Mouse (Mus musculus): ENCODE results near the gene H2-Ke6. TPM values are rescaled to one million over a fixed set of nuclear protein-coding genes. Genes with fewer than 3 reads are reported as not detected.

H2-Ke6 gene
- total RNA-seq (2021), result 10 to 100 TPM; 39.3 to 43.2 TPM
- long read RNA-seq, experiment 1, transcript H2-Ke6-201 (9 exons, 965 nt), result major isoform, 11 of 26 reads
- long read RNA-seq, experiment 1, partial matches to known transcripts, result 9 of 26 reads
- long read RNA-seq, experiment 1, other reads (novel, unspliced or antisense), result 3 of 26 reads
- long read RNA-seq, experiment 2, transcript H2-Ke6-201 (9 exons, 965 nt), result major isoform, 10 of 16 reads
- long read RNA-seq, experiment 2, partial matches to known transcripts, result 1 of 16 reads
- long read RNA-seq, experiment 2, other reads (novel, unspliced or antisense), result 0 of 16 reads

DNA sequence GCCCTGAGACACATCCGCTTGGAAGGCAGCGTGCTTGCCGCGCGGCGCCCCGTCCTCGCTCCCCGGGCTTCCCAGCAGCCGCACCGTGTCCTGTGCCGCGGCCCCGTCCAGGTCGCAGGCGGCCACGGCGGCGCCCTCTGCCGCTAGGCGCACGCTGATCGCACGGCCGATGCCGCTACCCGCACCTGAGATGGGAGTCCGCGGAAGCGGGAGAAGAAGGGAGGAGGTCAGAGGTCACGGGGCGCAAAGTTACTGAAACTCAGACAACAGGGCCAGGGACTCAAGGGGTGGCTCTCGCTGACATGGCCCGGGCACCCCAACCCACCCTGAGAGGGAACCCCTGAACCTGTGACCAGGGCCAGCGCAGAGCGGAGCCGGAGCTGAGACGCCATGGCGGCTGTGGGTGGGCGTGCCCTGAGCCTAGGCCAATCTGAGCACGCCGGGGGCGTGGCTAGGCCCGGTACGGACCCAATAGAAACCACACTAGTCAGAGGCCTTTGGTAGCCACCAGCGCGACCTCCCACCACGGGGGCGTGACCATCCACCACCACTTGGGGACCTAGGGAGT lies at the start of gene H2-Ke6:
TSS of gene H2-Ke6 (minus strand) at position 405 of the 568 bp plus-strand sequence.
- peak; percentile 78 to 91 for DNase-seq (ENCODE audit: low spot score in 2 of 2)

- peak; percentile 57 to 70 for DNase-seq (ENCODE audit: low spot score in 2 of 2)
Observed at GRCm38 (mm10) chr17:34077549-34077948, 49.7 kb upstream of the H2-Ke6 start.

DNA sequence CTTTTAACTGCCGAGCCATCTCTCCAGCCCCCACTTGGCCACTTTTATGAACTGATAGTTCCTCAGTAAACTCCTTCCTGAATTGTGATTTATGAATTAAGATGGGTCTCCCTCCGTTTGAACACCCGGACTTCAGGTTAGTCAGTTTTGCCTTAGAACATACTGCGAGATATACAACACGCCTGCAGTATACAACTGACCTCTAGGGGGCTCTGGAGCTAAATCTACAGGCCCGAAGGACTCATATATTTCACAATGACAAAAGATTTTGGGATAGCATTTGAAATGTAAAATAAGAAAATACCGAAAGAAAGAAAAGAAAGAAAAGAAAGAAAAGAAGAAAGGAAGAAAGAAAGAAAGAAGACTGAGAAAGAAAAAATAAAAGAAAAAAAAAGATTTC lies 47.4 kb upstream of the H2-Ke6 start:
- peak; percentile 61 to 80 for DNase-seq (ENCODE audit: low spot score in 2 of 2)

GRCm38 (mm10) chr17:34072091-34072490 lies 44.2 kb upstream of the H2-Ke6 start:
- DNase-seq (ENCODE audit: low spot score in 2 of 2), result no peak

DNA sequence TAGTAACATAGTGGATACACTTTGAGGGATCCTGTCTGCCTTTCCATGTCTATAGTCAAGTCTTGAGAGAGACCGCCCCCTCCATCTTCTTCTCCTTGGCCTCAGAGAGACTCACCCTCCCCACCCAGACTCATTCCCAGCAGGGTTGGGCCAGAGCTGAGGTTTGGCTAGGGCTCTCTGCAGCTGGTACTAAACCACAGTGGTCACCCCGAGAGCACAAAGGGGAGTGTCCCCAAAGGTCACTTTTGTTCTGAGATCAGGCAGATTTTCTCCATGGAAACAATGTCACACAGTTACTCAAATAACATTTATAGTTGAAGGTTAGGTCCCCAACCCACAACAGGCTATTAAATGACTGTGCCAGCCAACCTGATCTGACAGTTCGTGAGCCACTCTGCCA lies 41.0 kb upstream of the H2-Ke6 start:
- no peak for DNase-seq (ENCODE audit: low spot score in 2 of 2)

DNA sequence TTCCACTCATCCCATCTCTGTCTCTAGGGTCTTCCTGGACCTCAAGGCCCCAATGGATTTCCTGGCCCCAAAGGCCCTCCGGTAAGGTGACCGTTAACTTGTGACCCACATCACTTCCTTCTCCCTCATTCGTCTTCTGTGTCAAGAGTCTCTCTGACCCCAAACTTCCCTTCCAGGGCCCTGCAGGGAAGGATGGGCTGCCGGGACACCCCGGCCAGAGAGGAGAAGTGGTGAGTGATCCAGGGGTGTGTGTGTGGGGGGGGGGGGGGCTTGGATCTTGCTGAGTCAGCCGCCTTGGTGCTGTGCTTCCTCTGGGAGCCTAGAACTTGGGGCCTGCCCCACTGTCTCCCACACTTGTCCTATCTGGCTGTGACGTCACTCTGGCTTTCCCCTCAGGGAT lies 29.4 kb upstream of the H2-Ke6 start:
- DNase-seq (ENCODE audit: low spot score in 2 of 2), result no peak

GRCm38 (mm10) chr17:34047404-34048050 lies 19.7 kb upstream of the H2-Ke6 start:
- no peak for DNase-seq (ENCODE audit: low spot score in 2 of 2)

- DNase-seq (ENCODE audit: low spot score in 2 of 2), result no peak
Observed at GRCm38 (mm10) chr17:34045941-34046340, 18.1 kb upstream of the H2-Ke6 start.

DNA sequence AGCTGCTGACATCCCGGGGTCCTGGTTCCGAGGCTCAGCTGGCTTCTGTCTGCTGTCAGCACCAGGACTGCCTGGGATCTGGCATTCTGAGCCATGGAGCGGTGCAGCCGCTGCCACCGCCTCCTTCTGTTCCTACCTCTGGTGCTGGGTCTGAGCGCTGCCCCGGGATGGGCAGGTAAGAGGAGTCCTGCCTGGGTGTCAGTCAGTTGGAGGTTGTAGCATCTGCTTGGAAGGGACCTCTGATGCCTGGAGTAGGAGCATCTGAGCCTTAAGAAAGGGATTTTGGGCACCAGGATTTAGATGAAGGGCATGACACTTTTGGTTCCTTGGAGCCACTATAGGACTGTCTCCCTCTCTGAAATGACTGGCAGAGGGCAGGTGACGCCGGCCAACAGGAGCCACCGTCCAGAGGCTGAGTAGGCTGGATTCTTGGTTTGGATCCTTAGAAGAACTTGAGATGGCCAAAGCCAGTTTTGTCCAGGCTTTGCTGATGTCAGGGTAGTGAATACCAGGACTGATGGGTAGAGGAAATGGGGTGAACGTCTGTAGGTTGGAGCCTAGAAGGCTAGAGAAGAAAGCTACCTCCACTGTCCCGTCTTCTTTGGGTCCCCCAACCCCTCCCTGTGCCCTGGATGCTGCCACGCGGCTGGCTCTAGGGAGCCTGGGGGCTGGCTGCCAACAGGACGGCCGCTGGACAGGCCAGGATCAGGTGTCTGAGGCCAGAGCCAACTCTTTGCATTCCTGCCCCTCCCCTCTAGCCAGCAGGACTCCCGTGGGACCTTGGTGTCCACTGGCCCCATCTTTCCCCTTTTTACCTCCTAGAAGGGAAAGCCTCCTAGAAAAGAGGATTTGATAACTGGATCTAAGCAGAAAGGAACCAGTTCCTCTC lies 11.9 kb upstream of the H2-Ke6 start:
- no peak for DNase-seq (ENCODE audit: low spot score in 2 of 2)

DNA sequence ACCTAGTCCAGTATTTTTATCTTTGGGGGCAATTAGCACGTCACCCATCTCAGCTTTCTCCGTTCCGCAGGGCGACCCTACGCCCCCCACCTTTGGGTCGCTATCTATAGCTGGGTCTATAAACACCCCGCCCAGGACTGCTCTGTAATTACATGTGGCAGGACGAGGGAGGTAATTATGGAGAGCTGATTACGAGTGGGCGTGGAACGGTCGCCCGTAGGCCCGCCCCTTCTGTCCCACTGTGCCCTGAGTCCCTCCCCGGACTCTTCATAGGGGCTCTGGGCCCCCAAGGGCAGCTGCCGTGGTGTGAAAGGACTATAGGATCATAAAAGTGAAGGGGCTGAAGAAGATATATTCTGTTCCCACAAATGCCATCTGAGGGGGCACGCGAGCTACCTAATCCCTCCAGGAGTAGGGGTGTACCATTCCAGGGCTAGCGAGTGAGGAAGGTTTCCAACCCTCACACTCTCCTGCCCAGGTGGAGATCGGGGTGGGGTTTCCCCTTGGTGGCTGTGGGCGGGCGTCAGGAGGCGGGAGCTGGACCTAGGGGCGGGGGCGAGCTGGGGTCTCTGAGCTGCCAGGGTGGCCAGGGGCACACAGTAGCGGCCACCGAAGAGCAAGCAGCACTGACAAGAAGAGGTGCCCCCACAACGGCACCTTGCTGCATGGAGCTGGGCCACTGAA lies 11.2 kb upstream of the H2-Ke6 start, which contains the start of gene Col11a2:
TSS of gene Col11a2 (plus strand) at position 560 of the 684 bp plus-strand sequence.
- DNase-seq (ENCODE audit: low spot score in 2 of 2), result no peak

DNA sequence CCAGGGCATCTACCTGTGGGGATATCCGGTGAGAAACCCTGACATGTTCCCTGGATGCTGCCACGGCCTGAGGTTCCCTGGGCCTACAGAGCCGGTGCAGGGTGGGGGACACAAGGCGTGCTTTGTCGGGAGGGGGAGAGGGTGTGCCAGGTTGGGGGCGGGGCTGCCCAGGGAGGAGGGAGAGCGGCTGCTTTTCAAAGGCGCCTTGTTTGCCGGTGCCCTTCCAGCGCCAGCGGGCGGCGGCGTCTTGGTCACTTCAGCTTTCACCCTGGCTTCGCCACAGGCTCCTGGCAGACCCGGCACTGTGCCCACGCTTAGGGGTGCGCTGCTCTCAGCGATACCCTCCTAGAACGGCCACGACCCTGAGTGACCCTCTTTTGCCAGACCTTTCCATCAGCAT lies 10.6 kb upstream of the H2-Ke6 start:
- peak; percentile 55 to 60 for DNase-seq (ENCODE audit: low spot score in 2 of 2)

- DNase-seq (ENCODE audit: low spot score in 2 of 2), result no peak
Observed at GRCm38 (mm10) chr17:34037241-34037640, 9.4 kb upstream of the H2-Ke6 start.

GRCm38 (mm10) chr17:34036647-34037046 lies 8.8 kb upstream of the H2-Ke6 start:
- no peak for DNase-seq (ENCODE audit: low spot score in 2 of 2)

GRCm38 (mm10) chr17:34035517-34035916 lies 7.7 kb upstream of the H2-Ke6 start:
- no peak for DNase-seq (ENCODE audit: low spot score in 2 of 2)

GRCm38 (mm10) chr17:34034064-34034463 lies 6.2 kb upstream of the H2-Ke6 start:
- DNase-seq (ENCODE audit: low spot score in 2 of 2), result peak; percentile 57 to 74

GRCm38 (mm10) chr17:34033441-34033840 lies 5.6 kb upstream of the H2-Ke6 start:
- DNase-seq (ENCODE audit: low spot score in 2 of 2), result no peak

- DNase-seq (ENCODE audit: low spot score in 2 of 2), result no peak
Observed at GRCm38 (mm10) chr17:34032806-34033205, 4.9 kb upstream of the H2-Ke6 start.

GRCm38 (mm10) chr17:34032174-34032632 lies 4.3 kb upstream of the H2-Ke6 start:
- peak; percentile 47 to 69 for DNase-seq (ENCODE audit: low spot score in 2 of 2)

GRCm38 (mm10) chr17:34031465-34032173 lies 3.8 kb upstream of the H2-Ke6 start, which contains the start of the genes Slc39a7 and Rxrb:
Slc39a7 (minus strand) TSS chr17:34031682.
Rxrb (plus strand) TSS chr17:34031812.
- peak; percentile 97 to 98 for DNase-seq (ENCODE audit: low spot score in 2 of 2)

DNA sequence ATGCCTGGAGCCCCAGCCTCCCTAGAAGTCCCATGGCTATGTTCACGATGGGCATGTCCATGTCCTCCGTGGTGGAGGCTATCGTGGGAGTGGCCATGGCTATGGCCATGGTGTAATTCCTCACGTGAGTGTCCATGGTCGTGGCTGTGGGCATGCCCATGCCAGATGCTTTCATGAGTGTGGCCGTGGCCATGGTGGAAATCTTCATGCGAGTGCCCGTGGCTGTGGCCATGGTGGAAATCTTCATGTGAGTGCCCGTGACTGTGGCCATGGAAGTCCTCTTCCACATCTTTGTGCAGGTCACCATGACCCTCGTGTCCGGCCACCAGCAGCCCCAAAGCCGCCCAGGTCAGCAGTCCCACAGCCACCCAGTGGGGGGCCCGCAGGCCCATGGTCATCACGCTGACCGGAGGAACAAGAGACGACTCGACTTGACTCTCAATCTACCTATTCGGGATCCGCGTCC lies 3.0 kb upstream of the H2-Ke6 start:
- no peak for DNase-seq (ENCODE audit: low spot score in 2 of 2)

Data from left cerebral cortex, adult 18-20 months (tissue).